Mouse (Mus musculus): ENCODE measurements around the gene Usp19. TPM values are rescaled to one million over a fixed set of nuclear protein-coding genes. Genes with fewer than 3 reads are reported as not detected.

The Usp19 gene
- 52.5 and 59.2 TPM in 2 replicates for polyA plus RNA-seq (2014; fragmentation: Nextera tagmentation; extraction: Ambion mirVana)

GRCm38 (mm10) chr9:108490559-108491285 lies at the start of gene Usp19:
Gene Usp19, plus strand, starts transcription at chr9:108490602.
- no peaks in the 10 kb centered on the region for H3K9me3 ChIP-seq (replicated peaks; ENCODE audit: control insufficient read depth, low read length)
- DNase-seq (ENCODE audit: low spot score): peak; percentile 98
- H3K27ac ChIP-seq (replicated peaks; ENCODE audit: low read depth, low read length): peak within 1 kb of the TSS; percentile 95
- peaks cover 4% of the 10 kb centered on the region for H3K4me1 ChIP-seq (ENCODE audit: control insufficient read depth, insufficient read depth, low read length)
- peaks cover 19% of the 10 kb centered on the region for H3K36me3 ChIP-seq (replicated peaks; ENCODE audit: control insufficient read depth, insufficient read depth, low read depth, low read length)
- ATAC-seq (replicated peaks; ENCODE audit: insufficient number of reproducible peaks, low FRiP score, low TSS enrichment, low read depth): peak; percentile 88
- peak within 1 kb of the TSS; percentile 91 for H3K4me3 ChIP-seq (ENCODE audit: low read depth, low read length)
- peak within 1 kb of the TSS; percentile 87 for H3K4me2 ChIP-seq (ENCODE audit: low read depth, low read length)
- H3K9ac ChIP-seq (replicated peaks; ENCODE audit: low read length): peak within 1 kb of the TSS; percentile 76
- under 1% methylated on average over 68 of the region's 69 CpGs for WGBS
- H3K27me3 ChIP-seq (ENCODE audit: control insufficient read depth, insufficient read depth, low read length): no peaks in the 10 kb centered on the region

- H3K4me2 ChIP-seq (ENCODE audit: low read depth, low read length): no peak overlapping the region
- no peak for DNase-seq (ENCODE audit: low spot score)
- H3K4me1 ChIP-seq (ENCODE audit: control insufficient read depth, insufficient read depth, low read length): no peaks in the 10 kb centered on the region
- no peak overlapping the region for H3K9ac ChIP-seq (replicated peaks; ENCODE audit: low read length)
- no peak overlapping the region for H3K27ac ChIP-seq (replicated peaks; ENCODE audit: low read depth, low read length)
- no peaks in the 10 kb centered on the region for H3K9me3 ChIP-seq (replicated peaks; ENCODE audit: control insufficient read depth, low read length)
- WGBS: 89% methylated on average over 11 of the region's 11 CpGs
- no peak overlapping the region for H3K4me3 ChIP-seq (ENCODE audit: low read depth, low read length)
- H3K27me3 ChIP-seq (ENCODE audit: control insufficient read depth, insufficient read depth, low read length): no peaks in the 10 kb centered on the region
- ATAC-seq (replicated peaks; ENCODE audit: insufficient number of reproducible peaks, low FRiP score, low TSS enrichment, low read depth): no peak
- no peaks in the 10 kb centered on the region for H3K36me3 ChIP-seq (replicated peaks; ENCODE audit: control insufficient read depth, insufficient read depth, low read depth, low read length)
Measured at GRCm38 (mm10) chr9:108441236-108441919, 49.0 kb upstream of the Usp19 start.

DNA sequence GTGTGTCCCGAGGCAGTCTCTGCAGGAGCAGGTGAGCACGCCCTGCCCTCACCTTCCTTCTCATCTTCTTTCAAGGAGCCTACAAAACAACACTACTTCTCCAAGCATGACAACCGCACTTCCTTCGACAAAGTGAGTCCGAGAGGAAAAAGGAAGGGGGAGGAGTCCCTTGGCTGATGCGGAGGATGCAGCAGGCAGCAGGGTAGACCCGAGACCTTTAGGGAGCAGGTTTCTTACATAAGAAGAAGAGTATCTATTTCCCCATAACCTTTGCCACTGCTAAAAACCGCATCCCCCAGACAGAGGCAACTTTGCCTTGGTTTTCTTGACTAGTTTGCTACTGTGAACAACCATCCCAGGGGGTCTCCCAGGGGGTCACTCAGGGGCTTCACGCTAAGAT lies 45.3 kb upstream of the Usp19 start:
- Histone ChIP-seq H3K4me1 (ENCODE audit: control insufficient read depth, insufficient read depth, low read length) (peaks cover 3% of the 10 kb centered on the region; the same call in 1 of the 2 replicates), H3K4me3 (ENCODE audit: low read depth, low read length) (no peak overlapping the region), H3K9me3 (replicated peaks; ENCODE audit: control insufficient read depth, low read length) (no peaks in the 10 kb centered on the region), H3K27me3 (ENCODE audit: control insufficient read depth, insufficient read depth, low read length) (no peaks in the 10 kb centered on the region), H3K27ac (replicated peaks; ENCODE audit: low read depth, low read length) (no peak overlapping the region), H3K9ac (replicated peaks; ENCODE audit: low read length) (no peak overlapping the region), H3K36me3 (replicated peaks; ENCODE audit: control insufficient read depth, insufficient read depth, low read depth, low read length) (no peaks in the 10 kb centered on the region), H3K4me2 (ENCODE audit: low read depth, low read length) (no peak overlapping the region)
- WGBS: 60% methylated on average over 9 of the region's 9 CpGs
- ATAC-seq (replicated peaks; ENCODE audit: insufficient number of reproducible peaks, low FRiP score, low TSS enrichment, low read depth) (no peak), DNase-seq (ENCODE audit: low spot score) (no peak)

DNA sequence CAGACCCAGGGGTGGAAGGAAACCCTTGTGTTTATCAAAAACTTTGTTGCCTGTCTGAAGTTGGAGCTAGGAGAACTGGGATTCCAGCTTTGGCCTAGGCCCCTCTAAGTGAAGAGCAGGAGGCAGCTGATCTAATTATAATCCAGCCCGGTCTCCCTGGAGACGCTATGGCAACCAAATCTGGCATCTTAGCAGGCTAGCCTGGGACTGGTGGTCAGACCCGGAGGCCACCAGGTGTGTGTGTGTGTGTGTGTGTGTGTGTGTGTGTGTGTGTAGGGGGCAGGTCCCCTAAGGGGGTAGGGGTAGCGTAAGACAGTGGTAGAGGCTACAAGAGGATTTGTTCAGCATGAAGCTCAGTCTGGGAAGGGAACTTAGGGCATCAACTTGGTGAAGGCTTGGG lies 40.5 kb upstream of the Usp19 start:
- Histone ChIP-seq H3K4me2 (ENCODE audit: low read depth, low read length) (0 out of 2 replicates have a peak overlapping the region, but pooled peaks have one; percentile 16), H3K27ac (replicated peaks; ENCODE audit: low read depth, low read length) (no peak overlapping the region), H3K9me3 (replicated peaks; ENCODE audit: control insufficient read depth, low read length) (no peaks in the 10 kb centered on the region), H3K36me3 (replicated peaks; ENCODE audit: control insufficient read depth, insufficient read depth, low read depth, low read length) (no peaks in the 10 kb centered on the region), H3K4me3 (ENCODE audit: low read depth, low read length) (no peak overlapping the region), H3K27me3 (ENCODE audit: control insufficient read depth, insufficient read depth, low read length) (no peaks in the 10 kb centered on the region), H3K9ac (replicated peaks; ENCODE audit: low read length) (peak overlapping the region; percentile 1; the same call in 1 of the 2 replicates), H3K4me1 (ENCODE audit: control insufficient read depth, insufficient read depth, low read length) (peaks cover 9% of the 10 kb centered on the region; the same call in 1 of the 2 replicates)
- ATAC-seq (replicated peaks; ENCODE audit: insufficient number of reproducible peaks, low FRiP score, low TSS enrichment, low read depth): peak; percentile 42
- peak; percentile 84 for DNase-seq (ENCODE audit: low spot score)
- WGBS: 39% methylated on average over 4 of the region's 4 CpGs

GRCm38 (mm10) chr9:108450292-108451169 lies 39.9 kb upstream of the Usp19 start:
- no peaks in the 10 kb centered on the region for H3K36me3 ChIP-seq (replicated peaks; ENCODE audit: control insufficient read depth, insufficient read depth, low read depth, low read length)
- H3K4me3 ChIP-seq (ENCODE audit: low read depth, low read length): 0 out of 2 replicates have a peak overlapping the region, but pooled peaks have one; percentile 1
- no peaks in the 10 kb centered on the region for H3K27me3 ChIP-seq (ENCODE audit: control insufficient read depth, insufficient read depth, low read length)
- H3K9me3 ChIP-seq (replicated peaks; ENCODE audit: control insufficient read depth, low read length): no peaks in the 10 kb centered on the region
- WGBS: 73% methylated on average over 21 of the region's 21 CpGs
- H3K4me2 ChIP-seq (ENCODE audit: low read depth, low read length): peak overlapping the region; percentile 17
- ATAC-seq (replicated peaks; ENCODE audit: insufficient number of reproducible peaks, low FRiP score, low TSS enrichment, low read depth) (peak; percentile 45), DNase-seq (ENCODE audit: low spot score) (peak; percentile 64)
- peaks cover 9% of the 10 kb centered on the region; the same call in 1 of the 2 replicates for H3K4me1 ChIP-seq (ENCODE audit: control insufficient read depth, insufficient read depth, low read length)
- peak overlapping the region; percentile 58 for H3K27ac ChIP-seq (replicated peaks; ENCODE audit: low read depth, low read length)
- H3K9ac ChIP-seq (replicated peaks; ENCODE audit: low read length): 0 out of 2 replicates have a peak overlapping the region, but pooled peaks have one; percentile 18

DNA sequence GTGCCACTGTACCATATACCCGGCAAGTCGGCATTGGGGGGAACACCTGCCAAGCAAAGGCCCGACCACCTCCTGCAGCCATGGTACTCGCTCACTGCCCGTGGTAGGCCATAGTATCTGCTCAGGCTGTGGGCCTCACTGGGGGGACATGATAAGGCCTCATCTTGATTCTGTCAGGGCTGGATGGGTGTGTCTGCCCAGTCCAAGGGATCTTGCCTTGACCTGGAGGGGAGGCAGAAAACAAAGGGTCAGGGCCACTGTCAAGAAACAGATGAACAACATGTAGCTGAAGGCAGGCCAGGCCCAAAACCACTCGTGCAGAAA lies 39.3 kb upstream of the Usp19 start:
- Histone ChIP-seq H3K27ac (replicated peaks; ENCODE audit: low read depth, low read length) (peak overlapping the region; percentile 58; the same call in 1 of the 2 replicates), H3K9me3 (replicated peaks; ENCODE audit: control insufficient read depth, low read length) (no peaks in the 10 kb centered on the region), H3K9ac (replicated peaks; ENCODE audit: low read length) (no peak overlapping the region), H3K4me3 (ENCODE audit: low read depth, low read length) (0 out of 2 replicates have a peak overlapping the region, but pooled peaks have one; percentile 1), H3K36me3 (replicated peaks; ENCODE audit: control insufficient read depth, insufficient read depth, low read depth, low read length) (no peaks in the 10 kb centered on the region), H3K27me3 (ENCODE audit: control insufficient read depth, insufficient read depth, low read length) (no peaks in the 10 kb centered on the region), H3K4me2 (ENCODE audit: low read depth, low read length) (peak overlapping the region; percentile 17), H3K4me1 (ENCODE audit: control insufficient read depth, insufficient read depth, low read length) (peaks cover 9% of the 10 kb centered on the region; the same call in 1 of the 2 replicates)
- DNase-seq (ENCODE audit: low spot score) (no peak), ATAC-seq (replicated peaks; ENCODE audit: insufficient number of reproducible peaks, low FRiP score, low TSS enrichment, low read depth) (no peak)
- 93% methylated on average over 6 of the region's 6 CpGs for WGBS

GRCm38 (mm10) chr9:108451519-108452160 lies 38.8 kb upstream of the Usp19 start:
- Histone ChIP-seq H3K9ac (replicated peaks; ENCODE audit: low read length) (peak overlapping the region; percentile 64), H3K27ac (replicated peaks; ENCODE audit: low read depth, low read length) (no peak overlapping the region), H3K4me3 (ENCODE audit: low read depth, low read length) (peak overlapping the region; percentile 52), H3K9me3 (replicated peaks; ENCODE audit: control insufficient read depth, low read length) (no peaks in the 10 kb centered on the region), H3K36me3 (replicated peaks; ENCODE audit: control insufficient read depth, insufficient read depth, low read depth, low read length) (no peaks in the 10 kb centered on the region), H3K4me2 (ENCODE audit: low read depth, low read length) (peak overlapping the region; percentile 83), H3K4me1 (ENCODE audit: control insufficient read depth, insufficient read depth, low read length) (peaks cover 9% of the 10 kb centered on the region; the same call in 1 of the 2 replicates), H3K27me3 (ENCODE audit: control insufficient read depth, insufficient read depth, low read length) (no peaks in the 10 kb centered on the region)
- DNase-seq (ENCODE audit: low spot score) (no peak), ATAC-seq (replicated peaks; ENCODE audit: insufficient number of reproducible peaks, low FRiP score, low TSS enrichment, low read depth) (no peak)
- WGBS: 52% methylated on average over 6 of the region's 6 CpGs

All from embryonic facial prominence, embryonic 11.5 days (tissue).